Comparison of ENCODE assay signal across 9 mouse cellular contexts in the genomic region with DNA sequence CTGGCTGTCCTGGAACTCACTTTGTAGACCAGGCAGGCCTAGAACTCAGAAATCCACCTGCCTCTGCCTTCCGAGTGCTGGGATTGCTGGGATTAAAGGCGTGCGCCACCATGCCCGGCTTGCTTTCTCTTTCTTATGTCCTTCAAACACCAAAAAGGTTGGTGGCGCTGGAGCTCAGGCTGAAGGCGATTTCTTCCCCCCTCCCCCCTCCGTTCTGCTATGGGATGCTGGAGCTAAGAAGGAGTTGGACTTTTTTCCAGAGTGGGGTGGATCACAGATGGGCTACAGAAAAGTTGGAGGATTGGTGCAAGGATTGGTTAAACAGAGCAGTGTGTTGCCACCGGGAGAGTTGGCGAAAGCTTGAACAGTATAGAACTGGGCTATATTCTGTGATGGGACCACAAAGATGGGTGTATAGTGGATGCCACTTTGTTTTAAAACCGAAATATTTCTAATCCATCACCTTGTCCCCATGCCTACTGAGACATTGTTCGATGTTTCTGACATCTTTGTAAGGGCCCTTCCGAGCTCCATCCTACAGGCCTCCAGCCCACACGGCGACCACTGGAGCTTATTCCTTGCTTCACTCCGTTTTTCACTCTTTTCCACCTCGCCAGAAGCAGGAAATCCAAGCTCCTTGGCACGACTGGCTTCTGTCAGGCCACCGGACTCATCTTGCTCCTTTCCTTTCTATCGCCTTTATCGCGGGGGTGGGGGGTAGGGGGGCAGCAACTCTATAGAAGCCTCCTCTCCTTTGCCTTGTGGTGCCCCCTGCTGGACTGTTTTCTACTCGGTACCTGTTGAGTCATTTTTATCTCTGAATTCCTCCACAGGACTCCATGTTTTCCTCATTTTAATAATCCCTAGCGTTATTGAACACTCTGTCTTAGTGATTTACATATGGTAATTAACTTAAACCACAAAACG. TPM values are rescaled to one million over a fixed set of nuclear protein-coding genes. Genes with fewer than 3 reads are reported as not detected.
DNase-seq lines count a peak whose midpoint lies in the region.
"Had no signal": no experiment of that assay in that cellular context is flagged by ENCODE, and none has a peak within 500 bp of the region (broad histone marks: within the 10 kb centered on the region; RNA-seq: fewer than 3 reads in every experiment).

No protein-coding gene starts in this region.

- DNase-seq in adrenal gland, adult (ENCODE audit: inconsistent age in 2 of 2, low spot score in 1 of 2), result peak; percentile 60 to 83
- DNase-seq in adrenal gland, adult 8-10 months, result no peak
- DNase-seq in urinary bladder, postnatal 10 days (ENCODE audit: low spot score), result peak; percentile 49
- DNase-seq in urinary bladder, adult 2 months (ENCODE audit: low spot score), result no peak
- peak; percentile 78 for DNase-seq in gastrocnemius, postnatal 14 days
- DNase-seq in kidney, postnatal 14 days, result peak; percentile 66
- DNase-seq in lung, postnatal 4 days, result peak; percentile 47 to 82
- DNase-seq in spleen, postnatal 36 days (ENCODE audit: low spot score in 2 of 2), result peak; percentile 74 to 86

- intact Hi-C loops in gastrocnemius, postnatal 14 days (cut with DNase I; ENCODE audit: low total_unique reads), result no loop called here

RNA-seq across cellular contexts. Expression of gene Sit1, which starts 4.4 kb away (rescaled TPM):
- under 1 TPM in 1 of 4 experiments, not detected in 3; 0.48 TPM for total RNA-seq in adrenal gland, adult 8-10 months (2022)
- 0.22 and 0.41 TPM in 2 replicates for polyA plus RNA-seq in urinary bladder, adult 2 months (2012; rRNA removed)
- total RNA-seq in gastrocnemius, postnatal 14 days (2021), result not detected
- total RNA-seq: left cerebral cortex, postnatal 10 days had no signal

RNA-seq across cellular contexts. Expression of gene Ccdc107, which starts 13.5 kb away (rescaled TPM):
- 10 to 100 TPM; 60.5 to 81.9 (median 64.0) TPM for total RNA-seq in adrenal gland, adult 8-10 months (2022)
- 272 and 290 TPM in 2 replicates for polyA plus RNA-seq in urinary bladder, adult 2 months (2012; rRNA removed)
- total RNA-seq in gastrocnemius, postnatal 14 days (2021), result 10 to 100 TPM; 25.7 to 25.9 TPM

RNA-seq across cellular contexts. Expression of gene Arhgef39, which starts 20.3 kb away (rescaled TPM):
- total RNA-seq in adrenal gland, adult 8-10 months (2022), result 1 to 10 TPM in 2 of 4 experiments, under 1 TPM in 2; 0.73 to 2.0 (median 1.2) TPM
- polyA plus RNA-seq in urinary bladder, adult 2 months (2012; rRNA removed), result 14.7 and 26.0 TPM in 2 replicates
- 1 to 10 TPM; 1.3 to 1.6 TPM for total RNA-seq in gastrocnemius, postnatal 14 days (2021)

RNA-seq across cellular contexts. Expression of gene Cd72, which starts 24.7 kb away (rescaled TPM):
- total RNA-seq in adrenal gland, adult 8-10 months (2022), result 1 to 10 TPM; 1.6 to 5.6 (median 4.9) TPM
- 2.4 and 4.6 TPM in 2 replicates for polyA plus RNA-seq in urinary bladder, adult 2 months (2012; rRNA removed)
- not detected for total RNA-seq in gastrocnemius, postnatal 14 days (2021)

RNA-seq across cellular contexts. Expression of gene Car9, which starts 27.6 kb away (rescaled TPM):
- under 1 TPM in 3 of 4 experiments, not detected in 1; 0.32 to 0.68 (median 0.56) TPM for total RNA-seq in adrenal gland, adult 8-10 months (2022)
- 1.3 and 1.9 TPM in 2 replicates for polyA plus RNA-seq in urinary bladder, adult 2 months (2012; rRNA removed)
- 1 to 10 TPM; 2.1 to 2.9 TPM for total RNA-seq in gastrocnemius, postnatal 14 days (2021)

Comparison
In these comparisons a context has a peak if more than half of its experiments do, and no peak if none do; other contexts are left out.
1. DNase-seq: peak in adrenal gland, adult (2 of 2), urinary bladder, postnatal 10 days (single experiment), gastrocnemius, postnatal 14 days (single experiment), kidney, postnatal 14 days (single experiment), lung, postnatal 4 days (2 of 2) and spleen, postnatal 36 days (2 of 2); none in adrenal gland, adult 8-10 months (single experiment) and urinary bladder, adult 2 months (single experiment).